Mouse (Mus musculus): Measurements from ENCODE around the gene 1700061G19Rik. TPM values are rescaled to one million over a fixed set of nuclear protein-coding genes. Genes with fewer than 3 reads are reported as not detected.

1700061G19Rik gene
- total RNA-seq, 1 experiment from 2014 or later, result 0.05 TPM

GRCm38 (mm10) chr17:56913023-56913422, 37.7 kb downstream of the 1700061G19Rik start:
- ATAC-seq (replicated peaks; ENCODE audit: low read depth, poor library complexity, severe bottlenecking), result peak; percentile 21; the same call in 1 of the 2 replicates

- peak; percentile 26; the same call in 1 of the 2 replicates for ATAC-seq (replicated peaks; ENCODE audit: low read depth, poor library complexity, severe bottlenecking)
Measured at GRCm38 (mm10) chr17:56913444-56913843, 38.2 kb downstream of the 1700061G19Rik start.

GRCm38 (mm10) chr17:56917166-56917565, 41.9 kb downstream of the 1700061G19Rik start:
- no peak for ATAC-seq (replicated peaks; ENCODE audit: low read depth, poor library complexity, severe bottlenecking)

GRCm38 (mm10) chr17:56919725-56920124, 44.4 kb downstream of the 1700061G19Rik start:
- no peak for ATAC-seq (replicated peaks; ENCODE audit: low read depth, poor library complexity, severe bottlenecking)

GRCm38 (mm10) chr17:56925998-56926397, 50.7 kb downstream of the 1700061G19Rik start:
- no peak for ATAC-seq (replicated peaks; ENCODE audit: low read depth, poor library complexity, severe bottlenecking)

- ATAC-seq (replicated peaks; ENCODE audit: low read depth, poor library complexity, severe bottlenecking), result peak; percentile 46
Measured at GRCm38 (mm10) chr17:56929101-56929500, 53.8 kb downstream of the 1700061G19Rik start.

- ATAC-seq (replicated peaks; ENCODE audit: low read depth, poor library complexity, severe bottlenecking), result peak; percentile 83
Measured at GRCm38 (mm10) chr17:56929530-56929929, 54.3 kb downstream of the 1700061G19Rik start.

GRCm38 (mm10) chr17:56930026-56930425, 54.7 kb downstream of the 1700061G19Rik start:
- ATAC-seq (replicated peaks; ENCODE audit: low read depth, poor library complexity, severe bottlenecking), result no peak

GRCm38 (mm10) chr17:56933395-56933794, 58.1 kb downstream of the 1700061G19Rik start:
- no peak for ATAC-seq (replicated peaks; ENCODE audit: low read depth, poor library complexity, severe bottlenecking)

GRCm38 (mm10) chr17:56934545-56935330, 59.5 kb downstream of the 1700061G19Rik start:
- ATAC-seq (replicated peaks; ENCODE audit: low read depth, poor library complexity, severe bottlenecking), result peak; percentile 13; the same call in 1 of the 2 replicates

- peak; percentile 93 for ATAC-seq (replicated peaks; ENCODE audit: low read depth, poor library complexity, severe bottlenecking)
Measured at GRCm38 (mm10) chr17:56935363-56936131, 60.3 kb downstream of the 1700061G19Rik start, which contains the start of gene Mllt1. Gene Mllt1 (minus strand): TSS chr17:56935415.

GRCm38 (mm10) chr17:56936731-56937130, 61.5 kb downstream of the 1700061G19Rik start:
- no peak for ATAC-seq (replicated peaks; ENCODE audit: low read depth, poor library complexity, severe bottlenecking)

Other genes starting within 250 kb of the 1700061G19Rik start
- 57.3 and 69.9 TPM in 2 replicates for gene Lonp1, start 248.6 kb upstream of the 1700061G19Rik start, total RNA-seq (2017)
- gene Catsperd, start 247.3 kb upstream of the 1700061G19Rik start, total RNA-seq (2017), result not detected in 2 replicates
- gene Ranbp3, start 202.2 kb upstream of the 1700061G19Rik start, total RNA-seq (2017), result 56.2 and 56.7 TPM in 2 replicates
- 63.1 and 84.2 TPM in 2 replicates for gene Ndufa11, start 157.7 kb upstream of the 1700061G19Rik start, total RNA-seq (2017)
- 6.1 and 11.1 TPM in 2 replicates for gene Vmac, start 157.5 kb upstream of the 1700061G19Rik start, total RNA-seq (2017)
- not detected in 2 replicates for gene Nrtn, start 117.9 kb upstream of the 1700061G19Rik start, total RNA-seq (2017)
- gene Dus3l, start 110.7 kb upstream of the 1700061G19Rik start, total RNA-seq (2017), result 16.8 and 17.5 TPM in 2 replicates
- gene Prr22, start 105.2 kb upstream of the 1700061G19Rik start, total RNA-seq (2017), result 0.15 TPM in 1 of 2 replicates, not detected in the other
- 7.6 and 7.7 TPM in 2 replicates for gene Rfx2, start 44.5 kb upstream of the 1700061G19Rik start, total RNA-seq (2017)
- gene Acsbg2, start 1.0 kb upstream of the 1700061G19Rik start, total RNA-seq (2017), result not detected in 2 replicates
- 22.4 and 23.7 TPM in 2 replicates for gene Mllt1, start 59.9 kb downstream of the 1700061G19Rik start, total RNA-seq (2017)
- not detected in 2 replicates for gene Acer1, start 106.6 kb downstream of the 1700061G19Rik start, total RNA-seq (2017)
- 73.8 and 96.9 TPM in 2 replicates for gene Clpp, start 114.8 kb downstream of the 1700061G19Rik start, total RNA-seq (2017)
- 16.0 and 30.3 TPM in 2 replicates for gene Alkbh7, start 121.9 kb downstream of the 1700061G19Rik start, total RNA-seq (2017)
- gene Pspn, start 124.5 kb downstream of the 1700061G19Rik start, total RNA-seq (2017), result not detected in 2 replicates
- 108 and 124 TPM in 2 replicates for gene Gtf2f1, start 135.8 kb downstream of the 1700061G19Rik start, total RNA-seq (2017)
- not detected in 2 replicates for gene Gm17949, start 136.0 kb downstream of the 1700061G19Rik start, total RNA-seq (2017)
- 90.7 and 122 TPM in 2 replicates for gene Khsrp, start 156.0 kb downstream of the 1700061G19Rik start, total RNA-seq (2017)
- gene Slc25a41, start 166.2 kb downstream of the 1700061G19Rik start, total RNA-seq (2017), result not detected in 2 replicates
- 1.3 TPM in 1 of 2 replicates, not detected in the other for gene Crb3, start 183.6 kb downstream of the 1700061G19Rik start, total RNA-seq (2017)
- 6.4 and 11.6 TPM in 2 replicates for gene Slc25a23, start 184.4 kb downstream of the 1700061G19Rik start, total RNA-seq (2017)
- 4.4 and 5.0 TPM in 2 replicates for gene Dennd1c, start 203.0 kb downstream of the 1700061G19Rik start, total RNA-seq (2017)
- not detected in 2 replicates for gene Tubb4a, start 212.3 kb downstream of the 1700061G19Rik start, total RNA-seq (2017)
- 0.82 and 1.7 TPM in 2 replicates for gene Tnfsf9, start 229.8 kb downstream of the 1700061G19Rik start, total RNA-seq (2017)